Mouse (Mus musculus) thymus, adult 2 months (tissue): Measurements from ENCODE around the gene Cyp4v3. TPM values are rescaled to one million over a fixed set of nuclear protein-coding genes. Genes with fewer than 3 reads are reported as not detected.

Experiments
- DNase-seq: peaks from one replicate; pipeline ENCODE4 v3.0.0; 2021
- H3K27ac ChIP-seq: fragments of 200-500 bp; 2 replicates; pipeline ENCODE4 v1.5.1; 2012; ENCODE audit warnings: low read length, control low read depth; ENCODE audit not compliant: control insufficient read depth, insufficient read depth
- H3K27me3 ChIP-seq: fragments of 200-500 bp; 2 replicates; pipeline ENCODE4 v1.6.1; 2012; ENCODE audit warnings: mild to moderate bottlenecking, low read length, moderate library complexity, mixed read lengths; ENCODE audit not compliant: control insufficient read depth, insufficient read depth
- H3K36me3 ChIP-seq: fragments of 200-500 bp; 2 replicates; pipeline ENCODE4 v1.6.1; 2012; ENCODE audit warnings: mild to moderate bottlenecking, low read length, moderate library complexity; ENCODE audit not compliant: control insufficient read depth, insufficient read depth
- H3K4me1 ChIP-seq: fragments of 200-500 bp; replicated peaks from 2 replicates; pipeline ENCODE4 v1.6.1; 2012; ENCODE audit warnings: low read length; ENCODE audit not compliant: control insufficient read depth, insufficient read depth
- H3K4me3 ChIP-seq: fragments of 200-500 bp; 2 replicates; pipeline ENCODE4 v1.5.1; 2012; ENCODE audit warnings: mild to moderate bottlenecking, low read length, control low read depth, moderate library complexity; ENCODE audit not compliant: control insufficient read depth, insufficient read depth
- CTCF ChIP-seq: fragments of 200-500 bp; IDR thresholded peaks from 2 replicates; pipeline ENCODE4 v1.5.1; 2012; ENCODE audit warnings: mild to moderate bottlenecking, control low read depth, low read length, moderate library complexity, borderline replicate concordance; ENCODE audit not compliant: control insufficient read depth, poor library complexity, insufficient read depth; ENCODE audit errors: extremely low read depth
- POLR2A ChIP-seq: fragments of 200-500 bp; IDR thresholded peaks from 2 replicates; pipeline ENCODE4 v1.6.1; 2012; ENCODE audit warnings: mild to moderate bottlenecking, low read length, control low read depth, moderate library complexity; ENCODE audit not compliant: control insufficient read depth, poor library complexity, insufficient read depth; ENCODE audit errors: extremely low read depth
- WGBS: fragments of 180-500 bp; shearing (Covaris S2); methylation state at CpG from one replicate; pipeline ENCODE4 v1.1.7; 2018; 5-methylcytosine and 5-hydroxymethylcytosine counted together
- polyA plus RNA-seq: library from polyadenylated mRNA; depleted of rRNA; stranded (reverse); fragments of >200 nt; gene quantifications from 2 replicates; pipeline ENCODE4 v1.2.3, GENCODE M21; 2012; rRNA removed

Gene Cyp4v3
- polyA plus RNA-seq, 1 experiment: 1.9 TPM

GRCm38 (mm10) chr8:45258421-45258820 is 74.6 kb downstream of the Cyp4v3 start:
- H3K27ac ChIP-seq: no peak overlapping the region
- H3K4me1 ChIP-seq: no peaks in the 10 kb centered on the region
- WGBS: 72% methylated on average over 8 of the region's 8 CpGs
- no peak for DNase-seq
- H3K4me3 ChIP-seq: no peak overlapping the region
- H3K27me3 ChIP-seq: no peaks in the 10 kb centered on the region
- TF ChIP-seq CTCF: no peak
- TF ChIP-seq POLR2A: no peak
- no peaks in the 10 kb centered on the region for H3K36me3 ChIP-seq

GRCm38 (mm10) chr8:45255040-45255439 is 78.0 kb downstream of the Cyp4v3 start:
- 90% methylated on average over 12 of the region's 12 CpGs for WGBS
- TF ChIP-seq POLR2A (no peak), CTCF (no peak)
- H3K4me3 ChIP-seq: no peak overlapping the region
- no peak for DNase-seq
- H3K4me1 ChIP-seq: no peaks in the 10 kb centered on the region
- no peak overlapping the region for H3K27ac ChIP-seq
- no peaks in the 10 kb centered on the region for H3K27me3 ChIP-seq
- H3K36me3 ChIP-seq: no peaks in the 10 kb centered on the region

Other genes with a start within 250 kb of the Cyp4v3 start
- gene F11, start 71.2 kb downstream of the Cyp4v3 start, polyA plus RNA-seq: 0.26 TPM in 1 of 2 replicates, not detected in the other
- gene Klkb1, start 38.4 kb downstream of the Cyp4v3 start, polyA plus RNA-seq: 0.10 TPM in 1 of 2 replicates, not detected in the other
- gene Gm45753, start 24.8 kb downstream of the Cyp4v3 start, polyA plus RNA-seq: 0.05 TPM in 1 of 2 replicates, not detected in the other
- gene Fam149a, start 49.1 kb upstream of the Cyp4v3 start, polyA plus RNA-seq: 1.6 and 1.7 TPM in 2 replicates
- gene Tlr3, start 77.9 kb upstream of the Cyp4v3 start, polyA plus RNA-seq: 2.0 and 2.4 TPM in 2 replicates
- 2.5 and 9.0 TPM in 2 replicates for gene Sorbs2, start 174.6 kb upstream of the Cyp4v3 start, polyA plus RNA-seq